Mouse (Mus musculus) hindbrain, embryonic 14.5 days (tissue): ENCODE measurements around the gene Nr2f6. TPM values are rescaled to one million over a fixed set of nuclear protein-coding genes. Genes with fewer than 3 reads are reported as not detected.

Source experiments
- ATAC-seq: fragments of 200-750 bp; cut with Nextera tagmentation; 2 replicates; pipeline ENCODE4 v1.8.0; 2017; ENCODE audit warnings: moderate number of reproducible peaks, mild to moderate bottlenecking, moderate TSS enrichment, moderate library complexity; ENCODE audit not compliant: low FRiP score
- DNase-seq: peaks from one replicate; pipeline ENCODE4 v3.0.0-alpha.2; 2015; ENCODE audit warnings: low spot score
- H3K27ac ChIP-seq: fragments of 300-500 bp; sonication (generic); 2 replicates; pipeline ENCODE4 v1.5.1; 2014; ENCODE audit warnings: mild to moderate bottlenecking, moderate library complexity
- H3K27me3 ChIP-seq: fragments of 300-500 bp; sonication (generic); 2 replicates; pipeline ENCODE4 v1.6.1; 2014; ENCODE audit warnings: mild to moderate bottlenecking, low read length, mixed read lengths; ENCODE audit not compliant: control insufficient read depth, insufficient read depth
- H3K36me3 ChIP-seq: fragments of 300-500 bp; sonication (generic); replicated peaks from 2 replicates; pipeline ENCODE4 v1.6.1; 2014; ENCODE audit not compliant: control insufficient read depth, insufficient read depth
- H3K4me1 ChIP-seq: fragments of 300-500 bp; sonication (generic); replicated peaks from 2 replicates; pipeline ENCODE4 v1.6.1; 2014; ENCODE audit warnings: antibody characterized with exemption, low read length, mixed read lengths; ENCODE audit not compliant: control insufficient read depth, insufficient read depth
- H3K4me2 ChIP-seq: fragments of 300-500 bp; sonication (generic); replicated peaks from 2 replicates; pipeline ENCODE4 v1.6.1; 2014; ENCODE audit warnings: mild to moderate bottlenecking, moderate library complexity
- H3K4me3 ChIP-seq: fragments of 300-500 bp; sonication (generic); replicated peaks from 2 replicates; pipeline ENCODE4 v1.5.1; 2014; ENCODE audit warnings: mild to moderate bottlenecking, low read length
- H3K9ac ChIP-seq: fragments of 300-500 bp; sonication (generic); 2 replicates; pipeline ENCODE4 v1.6.1; 2014
- H3K9me3 ChIP-seq: fragments of 300-500 bp; sonication (generic); 2 replicates; pipeline ENCODE4 v1.6.1; 2016; ENCODE audit warnings: low read length; ENCODE audit not compliant: control insufficient read depth
- WGBS: fragments of 180-500 bp; shearing (Covaris S2); extraction: QIAGEN DNeasy Blood & Tissue Kit; methylation state at CpG from one replicate; pipeline ENCODE4 v1.1.7; 2014; 5-methylcytosine and 5-hydroxymethylcytosine counted together
- polyA plus RNA-seq: library from polyadenylated mRNA; unstranded; fragments of >200 nt; fragmentation: Nextera tagmentation; extraction: Ambion mirVana; gene quantifications from 2 replicates; pipeline ENCODE4 v1.2.1, GENCODE M21; 2014

The Nr2f6 gene
- polyA plus RNA-seq, 1 experiment from 2014 or later = 35.9 TPM

DNA sequence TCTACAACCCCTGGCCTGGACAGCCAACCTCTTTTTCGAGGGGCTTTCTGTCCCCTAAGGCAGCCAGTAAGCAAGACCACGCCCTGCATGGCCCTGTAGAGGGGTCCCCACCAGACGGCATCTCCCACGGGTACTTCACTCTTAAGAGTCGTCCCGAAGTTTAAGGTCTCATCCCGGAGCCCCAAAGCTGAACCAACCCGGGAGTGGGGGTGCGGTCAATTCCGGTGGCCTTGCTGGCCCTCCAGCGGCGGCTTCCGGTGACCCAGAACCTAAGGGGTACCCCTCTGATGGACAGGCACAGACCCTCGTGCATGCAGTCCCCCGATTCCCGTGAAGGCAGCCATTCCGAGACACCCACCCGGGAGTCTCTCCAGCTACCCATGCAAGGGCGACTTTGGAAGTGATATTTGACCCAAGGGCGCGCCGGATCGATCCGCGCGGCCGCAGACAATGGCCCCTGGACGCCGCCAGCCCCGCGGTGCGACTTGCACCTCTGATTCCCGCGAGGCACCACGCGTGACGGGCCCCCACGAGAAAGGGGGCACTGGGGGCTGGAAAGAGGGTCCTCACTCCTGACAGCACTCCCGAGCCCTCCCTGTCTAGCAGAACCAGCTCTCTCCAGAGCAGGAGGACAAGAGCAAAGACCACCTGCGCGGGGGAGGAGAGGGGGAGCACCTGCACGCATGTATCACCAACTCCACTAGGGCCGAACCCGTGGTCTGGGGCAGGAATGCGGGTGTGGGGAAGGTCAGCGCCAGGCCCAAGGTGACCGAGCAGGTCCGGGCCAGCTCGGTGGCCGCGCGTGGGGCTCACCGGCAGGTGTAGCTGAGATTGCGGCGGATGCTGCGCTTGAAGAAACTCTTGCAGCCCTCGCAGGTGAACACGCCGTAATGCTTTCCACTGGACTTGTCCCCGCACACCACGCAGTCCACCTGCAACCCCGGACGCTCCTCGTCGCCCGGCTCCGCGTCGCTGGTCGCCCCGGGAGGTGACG lies 1.3 kb downstream of the Nr2f6 start:
- Histone ChIP-seq H3K4me2 (peak overlapping the region; percentile 100), H3K4me3 (peak overlapping the region; percentile 78), H3K4me1 (peaks cover 44% of the 10 kb centered on the region), H3K27me3 (no peaks in the 10 kb centered on the region), H3K9ac (peak overlapping the region; percentile 83), H3K36me3 (no peaks in the 10 kb centered on the region; the same call in 1 of the 2 replicates), H3K27ac (no peak overlapping the region), H3K9me3 (no peaks in the 10 kb centered on the region)
- no peak for DNase-seq
- no peak for ATAC-seq
- 1% methylated on average over 71 of the region's 72 CpGs for WGBS

DNA sequence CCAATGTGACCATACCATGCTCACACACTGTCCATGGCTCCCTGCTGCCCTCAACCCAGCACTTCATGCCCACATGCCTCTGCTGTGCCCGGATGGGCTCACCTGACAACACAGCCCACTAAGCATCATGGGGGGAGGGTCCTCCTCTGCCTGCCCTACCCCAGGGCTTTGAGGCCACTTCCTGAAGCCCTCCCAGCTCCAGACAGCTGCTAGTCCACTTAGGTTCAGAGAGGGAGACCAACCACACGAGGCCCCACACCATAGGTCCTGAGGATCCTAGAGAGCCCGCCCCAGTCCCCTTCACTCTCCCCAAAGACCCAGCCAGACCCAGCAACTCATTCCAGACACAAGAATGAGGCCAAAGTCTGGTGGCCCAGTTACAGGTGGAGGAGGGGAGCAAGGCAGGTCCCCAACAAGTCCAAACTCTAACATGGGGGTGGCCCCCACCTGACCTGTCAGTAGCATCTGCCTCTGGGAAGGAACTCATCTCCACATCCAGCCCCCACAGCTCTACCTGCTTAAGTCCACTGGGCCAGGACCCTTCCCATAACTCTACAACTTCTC lies 2.2 kb downstream of the Nr2f6 start:
- ATAC-seq = no peak
- 37% methylated on average over 3 of the region's 3 CpGs for WGBS
- DNase-seq = no peak

DNA sequence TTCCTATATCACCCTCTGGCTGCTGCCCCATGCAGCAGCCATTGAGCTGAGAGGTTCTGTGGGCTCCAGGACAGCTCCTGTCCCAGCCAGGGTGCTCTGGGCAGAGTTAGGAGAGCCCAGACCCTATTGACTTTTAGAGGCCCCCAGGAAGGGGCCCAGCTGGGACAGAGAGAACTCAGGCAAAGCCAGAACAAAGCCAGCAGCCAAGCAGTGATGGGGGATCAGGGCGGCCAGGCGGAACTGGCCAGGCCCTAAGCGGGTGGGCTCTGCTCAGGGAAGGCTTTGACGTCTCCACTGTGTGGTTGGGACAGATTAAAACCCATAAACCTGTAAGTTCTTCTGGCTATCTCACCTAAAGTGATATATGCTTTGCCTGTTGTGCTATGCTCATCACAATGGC lies 2.8 kb downstream of the Nr2f6 start:
- H3K9me3 ChIP-seq = no peaks in the 10 kb centered on the region
- no peak for DNase-seq
- peak overlapping the region; percentile 13 for H3K4me3 ChIP-seq
- 25% methylated on average over 4 of the region's 4 CpGs for WGBS
- H3K4me2 ChIP-seq = peak overlapping the region; percentile 100
- no peak overlapping the region for H3K27ac ChIP-seq
- peak overlapping the region; percentile 83 for H3K9ac ChIP-seq
- H3K4me1 ChIP-seq = peaks cover 46% of the 10 kb centered on the region
- H3K36me3 ChIP-seq = peaks cover 10% of the 10 kb centered on the region
- no peak for ATAC-seq
- H3K27me3 ChIP-seq = no peaks in the 10 kb centered on the region

More for the DNA sequence above, 2.2 kb downstream of the Nr2f6 start:
- Histone ChIP-seq H3K9me3 (no peaks in the 10 kb centered on the region), H3K4me2 (peak overlapping the region; percentile 100), H3K4me1 (peaks cover 46% of the 10 kb centered on the region), H3K27ac (no peak overlapping the region), H3K36me3 (peaks cover 4% of the 10 kb centered on the region), H3K4me3 (peak overlapping the region; percentile 78), H3K27me3 (no peaks in the 10 kb centered on the region), H3K9ac (peak overlapping the region; percentile 83)

DNA sequence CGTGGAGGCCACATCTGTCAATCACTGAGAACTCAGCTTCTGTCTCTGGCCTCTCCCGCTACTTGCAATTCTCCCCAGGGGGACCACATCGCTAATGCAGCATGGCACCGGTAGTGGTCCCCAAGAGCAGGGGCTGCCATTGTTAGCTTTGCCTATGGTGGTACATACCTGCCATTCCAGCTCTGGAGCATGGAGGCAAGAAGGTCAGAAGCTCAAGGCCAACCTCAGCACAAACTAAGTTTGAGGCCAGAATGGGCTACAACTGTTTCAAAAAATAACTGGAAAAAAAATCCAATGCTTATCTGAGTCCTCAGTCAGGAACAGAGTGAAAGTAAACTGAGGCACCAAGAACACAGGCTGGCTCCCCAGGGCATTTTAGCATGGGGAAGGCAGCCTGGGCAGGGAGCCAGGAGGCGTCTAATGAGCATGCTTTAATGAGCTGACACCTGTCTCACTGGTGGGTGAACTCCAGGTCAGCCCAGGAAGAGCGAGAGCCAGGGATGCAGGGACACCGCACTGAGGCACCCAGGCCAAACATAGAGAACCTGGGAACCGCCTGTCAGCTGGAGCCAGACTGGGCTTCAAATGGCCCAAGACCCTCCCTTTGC lies 5.2 kb downstream of the Nr2f6 start:
- H3K9ac ChIP-seq = peak overlapping the region; percentile 64
- H3K9me3 ChIP-seq = no peaks in the 10 kb centered on the region
- ATAC-seq (no peak), DNase-seq (no peak)
- H3K4me3 ChIP-seq = peak overlapping the region; percentile 34
- H3K4me2 ChIP-seq = peak overlapping the region; percentile 66
- peak overlapping the region; percentile 77 for H3K27ac ChIP-seq
- WGBS = 27% methylated on average over 8 of the region's 8 CpGs
- H3K4me1 ChIP-seq = peaks cover 46% of the 10 kb centered on the region
- peaks cover 15% of the 10 kb centered on the region for H3K36me3 ChIP-seq
- no peaks in the 10 kb centered on the region for H3K27me3 ChIP-seq

DNA sequence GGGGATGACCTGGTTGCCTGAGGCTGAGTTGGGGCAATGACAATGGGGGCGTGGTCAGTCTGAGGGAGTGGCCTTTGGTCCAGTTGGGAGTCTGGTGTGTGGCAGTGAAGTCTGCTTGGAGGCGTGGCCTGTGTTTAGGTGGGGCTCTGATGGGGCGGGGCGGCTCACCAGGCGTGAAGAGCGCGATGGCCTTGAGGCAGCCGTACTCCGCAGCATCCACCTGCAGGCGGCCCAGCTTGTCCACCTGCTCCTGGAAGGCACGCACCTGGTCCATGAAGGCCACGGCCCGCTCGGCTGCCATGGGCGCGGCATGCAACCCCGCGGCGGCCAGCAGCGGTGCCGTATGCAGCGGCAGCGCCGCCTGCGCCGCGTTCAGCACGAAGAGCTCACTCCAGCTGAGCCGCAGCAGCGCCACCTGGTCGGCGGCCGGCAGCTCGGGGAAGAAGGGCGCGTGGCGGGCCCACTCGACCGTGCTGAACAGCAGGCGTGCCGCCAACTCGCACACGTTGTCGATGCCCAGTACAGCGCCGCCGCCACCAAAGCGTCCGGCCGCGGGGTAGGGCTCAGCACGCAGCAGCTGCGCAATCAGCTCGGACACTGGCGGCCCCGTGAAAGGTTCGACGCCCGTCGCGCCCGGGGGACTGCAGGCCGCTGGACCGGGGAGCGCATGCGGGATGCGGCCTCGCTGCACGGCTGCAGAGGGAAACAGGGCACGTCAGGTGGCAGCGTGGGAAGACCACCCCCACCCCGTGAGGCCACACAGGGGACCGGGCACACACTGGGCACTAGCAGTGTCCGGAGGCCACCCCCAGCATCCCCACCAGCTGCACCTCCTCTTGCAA lies 6.0 kb downstream of the Nr2f6 start:
- 3% methylated on average over 59 of the region's 74 CpGs for WGBS
- H3K9ac ChIP-seq = peak overlapping the region; percentile 64
- peak overlapping the region; percentile 66 for H3K4me2 ChIP-seq
- no peaks in the 10 kb centered on the region for H3K9me3 ChIP-seq
- peak overlapping the region; percentile 77 for H3K27ac ChIP-seq
- DNase-seq (peak; percentile 63), ATAC-seq (peak; percentile 10; the same call in 1 of the 2 replicates)
- H3K36me3 ChIP-seq = peaks cover 15% of the 10 kb centered on the region
- peaks cover 43% of the 10 kb centered on the region for H3K4me1 ChIP-seq
- peak overlapping the region; percentile 34 for H3K4me3 ChIP-seq
- no peaks in the 10 kb centered on the region for H3K27me3 ChIP-seq

DNA sequence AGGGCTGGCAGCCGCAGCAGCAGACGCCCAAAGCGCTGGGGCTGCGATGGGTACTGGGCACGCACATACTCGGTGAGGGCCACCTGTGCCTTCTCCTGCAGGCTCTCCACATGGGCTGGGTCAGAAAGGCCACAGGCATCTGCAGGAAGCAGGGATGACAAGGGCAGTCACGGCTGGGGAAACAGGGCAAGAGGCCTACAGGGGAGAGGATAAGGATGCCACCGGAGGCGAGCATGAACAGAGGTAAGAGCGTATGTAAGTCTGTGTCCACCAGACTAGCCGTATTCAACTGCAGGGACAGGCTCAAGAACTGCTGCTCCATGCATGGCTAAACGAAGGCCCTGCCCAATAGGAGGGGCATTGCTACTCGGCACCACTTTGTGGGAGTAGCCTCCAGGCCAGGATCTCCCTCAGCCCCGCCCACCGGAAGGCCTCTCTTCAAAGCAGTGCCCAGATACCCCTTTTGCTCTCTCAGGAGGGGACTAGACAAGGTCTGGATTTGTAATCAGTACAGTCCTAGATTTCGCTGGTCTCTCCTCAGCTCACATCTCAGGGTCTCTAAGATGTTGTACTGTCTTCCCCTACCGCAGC lies 7.0 kb downstream of the Nr2f6 start:
- H3K4me3 ChIP-seq = no peak overlapping the region
- H3K27ac ChIP-seq = no peak overlapping the region
- H3K27me3 ChIP-seq = no peaks in the 10 kb centered on the region
- no peaks in the 10 kb centered on the region for H3K9me3 ChIP-seq
- WGBS = 79% methylated on average over 17 of the region's 17 CpGs
- peaks cover 19% of the 10 kb centered on the region for H3K36me3 ChIP-seq
- DNase-seq = no peak
- ATAC-seq = no peak
- no peak overlapping the region for H3K4me2 ChIP-seq
- no peak overlapping the region for H3K9ac ChIP-seq
- peaks cover 37% of the 10 kb centered on the region for H3K4me1 ChIP-seq

DNA sequence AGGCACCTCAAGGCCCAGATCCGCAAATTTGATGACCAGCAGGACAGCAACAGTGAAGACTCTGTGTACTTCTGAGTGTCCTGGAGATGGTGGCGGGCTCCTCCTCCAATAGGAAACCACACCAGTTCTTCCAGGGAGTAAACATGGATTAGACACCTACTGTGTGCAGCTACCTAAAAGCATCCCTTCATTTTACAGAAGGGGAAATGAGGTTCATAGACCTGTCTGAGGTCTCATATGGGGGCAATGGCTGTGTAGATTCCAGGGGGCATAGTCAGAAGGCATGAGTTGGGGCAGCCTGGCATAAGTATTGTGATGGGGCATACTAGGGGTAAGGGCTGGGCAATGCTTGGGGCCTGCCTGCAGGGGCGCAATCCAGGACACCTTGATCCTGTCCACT lies 8.8 kb downstream of the Nr2f6 start:
- no peak overlapping the region for H3K9ac ChIP-seq
- peaks cover 26% of the 10 kb centered on the region for H3K4me1 ChIP-seq
- no peak overlapping the region for H3K4me2 ChIP-seq
- no peak overlapping the region for H3K27ac ChIP-seq
- H3K27me3 ChIP-seq = no peaks in the 10 kb centered on the region
- no peak overlapping the region for H3K4me3 ChIP-seq
- no peaks in the 10 kb centered on the region for H3K9me3 ChIP-seq
- H3K36me3 ChIP-seq = peaks cover 29% of the 10 kb centered on the region
- DNase-seq (no peak), ATAC-seq (no peak)
- WGBS = 88% methylated on average over 3 of the region's 3 CpGs

DNA sequence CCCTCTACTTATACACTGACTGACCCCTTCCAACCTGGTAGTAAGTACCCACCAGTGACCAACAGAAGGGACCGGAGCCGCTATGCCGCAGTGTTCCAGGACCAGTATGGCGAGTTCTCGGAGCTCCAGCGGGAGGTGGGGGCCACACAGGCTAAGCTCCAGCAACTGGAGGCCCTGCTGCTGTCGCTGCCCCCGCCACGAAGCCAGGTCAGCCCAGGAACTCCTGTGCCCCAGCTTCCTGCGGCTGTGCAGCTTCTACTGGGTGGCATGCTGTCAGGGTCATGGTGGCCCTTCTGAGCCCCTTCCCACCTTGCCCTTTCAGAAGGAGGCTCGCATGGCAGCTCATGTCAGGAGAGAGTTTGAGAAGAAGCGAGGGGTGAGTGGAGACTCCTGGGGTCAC lies 9.3 kb downstream of the Nr2f6 start:
- peaks cover 30% of the 10 kb centered on the region for H3K4me1 ChIP-seq
- no peak for ATAC-seq
- no peak overlapping the region for H3K4me2 ChIP-seq
- no peaks in the 10 kb centered on the region for H3K9me3 ChIP-seq
- H3K36me3 ChIP-seq = peaks cover 29% of the 10 kb centered on the region
- WGBS = 84% methylated on average over 12 of the region's 12 CpGs
- no peak overlapping the region for H3K27ac ChIP-seq
- DNase-seq = no peak
- no peak overlapping the region for H3K9ac ChIP-seq
- H3K4me3 ChIP-seq = no peak overlapping the region
- no peaks in the 10 kb centered on the region for H3K27me3 ChIP-seq
